Mouse (Mus musculus) C2C12 (cell line): ENCODE results near the gene Wdr83os. TPM values are rescaled to one million over a fixed set of nuclear protein-coding genes. Genes with fewer than 3 reads are reported as not detected.

Experiments
- H3K27me3 ChIP-seq: one replicate; pipeline ENCODE4 v1.6.1; 2011; ENCODE audit not compliant: control insufficient read depth, insufficient read depth, insufficient read length
- H3K36me3 ChIP-seq: one replicate; pipeline ENCODE4 v1.6.1; 2011; ENCODE audit not compliant: control insufficient read depth, insufficient read depth
- H3K4me3 ChIP-seq: one replicate; pipeline ENCODE4 v1.5.1; 2011; ENCODE audit warnings: mild to moderate bottlenecking, control low read depth; ENCODE audit not compliant: poor library complexity, insufficient read depth, severe bottlenecking
- H3K79me2 ChIP-seq: one replicate; pipeline ENCODE4 v1.6.1; 2011; ENCODE audit not compliant: control insufficient read depth, insufficient read depth
- H3K79me3 ChIP-seq: one replicate; pipeline ENCODE4 v1.6.1; 2011; ENCODE audit warnings: low read depth, control low read depth
- H3ac ChIP-seq: one replicate; pipeline ENCODE3; 2011; ENCODE audit warnings: low read depth; ENCODE audit not compliant: control insufficient read depth, insufficient read length
- CEBPB ChIP-seq: IDR thresholded peaks from one replicate; pipeline ENCODE4 v1.6.1; 2011; ENCODE audit warnings: low read depth, mild to moderate bottlenecking, control low read depth, moderate library complexity
- CTCF ChIP-seq: IDR thresholded peaks from one replicate; pipeline ENCODE4 v1.5.1; 2011; ENCODE audit not compliant: control insufficient read depth, insufficient read depth, insufficient read length
- FOSL1 ChIP-seq: IDR thresholded peaks from one replicate; pipeline ENCODE4 v1.8.0; 2011; ENCODE audit warnings: mild to moderate bottlenecking, low read length; ENCODE audit not compliant: poor library complexity, insufficient read depth, severe bottlenecking
- MAX ChIP-seq: IDR thresholded peaks from one replicate; pipeline ENCODE4 v1.6.1; 2011; ENCODE audit warnings: mild to moderate bottlenecking, control low read depth
- MYOD1 ChIP-seq: IDR thresholded peaks from one replicate; pipeline ENCODE4 v1.6.1; 2011; ENCODE audit warnings: low read depth; ENCODE audit not compliant: control insufficient read depth, insufficient read length
- MYOG ChIP-seq: IDR thresholded peaks from one replicate; pipeline ENCODE4 v1.6.1; 2011; ENCODE audit not compliant: control insufficient read depth, insufficient read length; ENCODE audit errors: extremely low read depth
- USF1 ChIP-seq: IDR thresholded peaks from one replicate; pipeline ENCODE4 v1.6.1; 2011; ENCODE audit warnings: low read depth, mild to moderate bottlenecking, control low read depth, moderate library complexity
- polyA plus RNA-seq: library from polyadenylated mRNA; unstranded; fragments of >200 nt; fragmentation: generic; extraction: Trizol; gene quantifications from one replicate; pipeline ENCODE4 v1.2.1, GENCODE M21; 2012; ENCODE audit warnings: missing spikeins

Wdr83os gene
- polyA plus RNA-seq, 1 experiment: 152 TPM

DNA sequence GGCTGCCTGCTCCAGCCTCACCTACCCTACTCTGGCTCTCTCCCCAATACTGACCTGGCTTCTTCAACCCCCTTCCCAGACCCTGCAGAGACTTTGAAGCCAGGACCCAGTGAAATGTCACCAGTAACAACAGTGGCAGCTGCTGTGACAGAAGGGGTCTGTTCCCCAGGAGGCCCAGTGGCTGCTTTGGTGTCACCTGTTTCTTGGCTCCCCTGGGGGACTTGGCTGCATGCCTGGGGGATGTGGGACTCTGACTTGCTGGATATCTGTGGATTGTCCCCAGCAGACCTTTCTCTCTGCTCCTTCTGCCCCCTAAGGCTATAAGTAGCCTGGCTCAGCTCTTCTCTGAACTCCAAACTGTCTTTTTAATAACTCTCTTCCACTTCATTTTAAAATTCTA is 12.6 kb upstream of the Wdr83os start, which contains the start of gene Gm5741:
Gene Gm5741, minus strand, starts transcription at position 1 of the 400 bp plus-strand sequence.
- peaks cover 3% of the 10 kb centered on the region for H3K36me3 ChIP-seq

DNA sequence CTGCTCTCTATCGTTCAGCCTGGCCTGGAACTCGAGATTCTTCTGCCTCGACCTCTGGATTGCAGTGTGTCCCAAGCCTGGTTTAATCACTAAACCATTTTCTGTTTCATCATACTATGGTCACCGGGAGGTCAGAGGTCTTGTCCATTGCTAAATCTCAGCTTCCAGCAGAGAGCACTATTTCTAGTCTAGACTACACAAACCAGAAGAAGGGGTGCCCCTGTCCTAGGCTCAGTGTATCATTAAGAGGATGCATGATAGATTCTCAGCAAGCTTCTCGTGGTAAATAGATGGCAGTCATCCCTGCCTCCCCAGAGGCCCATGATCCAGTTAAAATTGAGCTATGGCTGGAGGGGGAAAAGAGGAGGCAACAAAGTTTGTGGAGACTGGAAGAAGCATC is 9.5 kb upstream of the Wdr83os start:
- Histone ChIP-seq H3ac (no peak overlapping the region), H3K36me3 (peaks cover 34% of the 10 kb centered on the region), H3K79me3 (peaks cover 11% of the 10 kb centered on the region), H3K4me3 (peak overlapping the region; percentile 95), H3K27me3 (no peaks in the 10 kb centered on the region), H3K79me2 (peaks cover 32% of the 10 kb centered on the region)
- TF ChIP-seq MYOG (no peak), MYOD1 (no peak), FOSL1 (no peak), MAX (no peak), CTCF (no peak), USF1 (no peak), CEBPB (no peak)

More for the DNA sequence above, 12.6 kb upstream of the Wdr83os start, which contains the start of gene Gm5741:
- Histone ChIP-seq H3K27me3 (no peaks in the 10 kb centered on the region), H3ac (no peak within 1 kb of the TSS), H3K4me3 (no peak within 1 kb of the TSS), H3K79me2 (peaks cover 12% of the 10 kb centered on the region), H3K79me3 (peaks cover 5% of the 10 kb centered on the region)
- TF ChIP-seq CEBPB: no peak

DNA sequence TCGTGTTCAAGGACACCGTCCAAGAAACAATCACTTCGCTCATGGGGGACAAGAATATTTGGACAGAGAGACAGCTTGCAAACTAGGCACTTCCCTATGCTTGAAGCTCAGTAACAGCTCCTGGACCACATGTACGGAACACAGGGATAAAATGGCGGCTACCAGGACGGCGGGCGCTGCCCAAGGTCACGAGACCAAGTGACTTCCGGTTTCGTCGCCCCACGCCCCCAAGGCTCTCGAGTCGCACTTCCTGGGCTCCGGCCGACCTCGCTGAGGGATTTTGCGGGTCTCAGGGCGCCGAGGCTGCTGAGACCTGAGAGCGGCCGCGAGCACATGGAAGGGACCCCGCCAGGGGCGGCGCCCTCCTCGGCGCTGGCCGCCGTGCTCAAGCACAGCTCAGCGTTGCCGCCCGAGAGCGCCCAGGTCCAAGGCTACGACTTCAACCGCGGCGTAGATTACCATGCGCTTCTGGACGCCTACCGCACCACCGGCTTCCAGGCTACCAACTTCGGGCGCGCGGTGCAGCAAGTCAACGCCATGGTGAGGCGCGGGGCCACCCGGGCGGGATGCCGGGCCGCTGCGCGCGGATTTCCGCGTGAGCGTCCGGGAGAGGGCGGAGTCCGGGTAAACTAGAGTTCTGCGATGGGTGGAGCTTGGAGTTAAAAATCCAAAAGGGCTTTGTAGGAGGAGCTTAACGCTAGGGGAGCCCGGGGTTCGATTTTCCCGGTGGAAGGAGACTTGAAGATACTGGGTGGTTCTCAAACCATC is 8.8 kb upstream of the Wdr83os start, which contains the start of gene Dhps:
Gene Dhps, plus strand, starts transcription at position 244 of the 768 bp plus-strand sequence.
- peaks cover 32% of the 10 kb centered on the region for H3K79me2 ChIP-seq
- H3K4me3 ChIP-seq: peak within 1 kb of the TSS; percentile 95
- peaks cover 40% of the 10 kb centered on the region for H3K36me3 ChIP-seq
- H3K27me3 ChIP-seq: no peaks in the 10 kb centered on the region
- peak within 1 kb of the TSS; percentile 90 for H3ac ChIP-seq
- no peak for TF ChIP-seq MYOG
- peak; percentile 95 for TF ChIP-seq MAX
- TF ChIP-seq USF1: peak; percentile 88
- no peak for TF ChIP-seq FOSL1
- TF ChIP-seq CTCF: no peak
- peaks cover 11% of the 10 kb centered on the region for H3K79me3 ChIP-seq

DNA sequence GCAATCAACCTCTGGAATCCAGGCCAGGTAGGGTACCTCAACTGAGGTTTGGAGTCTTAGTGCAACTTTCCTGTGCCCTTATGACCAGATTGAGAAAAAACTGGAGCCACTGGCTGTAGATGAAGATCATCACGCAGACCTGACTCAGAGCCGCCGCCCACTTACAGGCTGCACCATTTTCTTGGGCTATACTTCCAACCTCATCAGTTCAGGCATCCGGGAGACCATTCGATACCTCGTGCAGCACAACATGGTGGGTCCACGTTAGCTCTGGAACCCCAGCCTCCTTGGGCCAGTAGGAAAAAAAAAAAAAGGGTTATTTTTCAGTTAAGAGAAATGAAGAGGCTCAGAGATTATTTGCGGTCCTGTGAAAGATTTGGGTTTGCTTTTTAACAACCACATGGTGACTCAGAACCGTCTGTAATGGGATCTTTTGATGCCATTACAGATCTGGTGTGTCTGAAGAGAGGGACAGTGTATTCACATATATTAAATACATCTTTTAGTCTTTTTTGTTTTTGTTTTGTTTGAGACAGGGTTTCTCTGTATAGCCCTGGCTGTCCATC is 8.1 kb upstream of the Wdr83os start:
- H3K79me3 ChIP-seq: peaks cover 11% of the 10 kb centered on the region
- peaks cover 32% of the 10 kb centered on the region for H3K79me2 ChIP-seq
- H3K27me3 ChIP-seq: no peaks in the 10 kb centered on the region
- H3K4me3 ChIP-seq: peak overlapping the region; percentile 95
- no peak for TF ChIP-seq CEBPB
- peak overlapping the region; percentile 63 for H3ac ChIP-seq
- peaks cover 45% of the 10 kb centered on the region for H3K36me3 ChIP-seq

DNA sequence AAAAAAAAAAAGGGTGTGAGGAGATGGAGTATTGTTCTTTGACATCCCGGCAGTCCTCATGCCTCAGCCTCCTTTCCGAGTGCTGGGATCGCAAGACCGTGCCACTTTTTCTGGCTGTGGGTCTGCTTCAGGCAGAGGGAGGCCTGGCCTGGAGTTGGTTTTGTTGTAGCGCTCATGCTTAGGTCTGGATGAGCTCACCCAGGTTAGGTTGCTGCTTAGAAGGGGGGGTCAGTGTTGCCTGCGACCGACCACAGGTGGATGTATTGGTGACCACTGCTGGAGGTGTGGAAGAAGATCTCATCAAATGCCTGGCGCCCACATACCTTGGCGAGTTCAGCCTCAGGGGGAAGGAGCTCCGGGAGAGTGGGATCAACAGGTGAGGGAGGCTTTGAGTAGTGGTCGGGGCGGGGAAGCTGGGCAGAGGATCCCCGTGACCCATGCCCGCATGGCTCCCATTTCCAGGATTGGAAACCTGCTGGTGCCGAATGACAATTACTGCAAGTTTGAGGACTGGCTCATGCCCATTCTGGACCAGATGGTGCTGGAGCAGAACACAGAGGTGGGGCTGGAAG is 7.4 kb upstream of the Wdr83os start:
- TF ChIP-seq MYOD1: no peak
- no peak for TF ChIP-seq MAX
- no peak for TF ChIP-seq CEBPB
- no peak for TF ChIP-seq USF1
- TF ChIP-seq MYOG: no peak
- no peak for TF ChIP-seq FOSL1
- H3K79me3 ChIP-seq: peaks cover 11% of the 10 kb centered on the region
- no peaks in the 10 kb centered on the region for H3K27me3 ChIP-seq
- H3K79me2 ChIP-seq: peaks cover 32% of the 10 kb centered on the region
- H3K4me3 ChIP-seq: no peak overlapping the region
- peaks cover 50% of the 10 kb centered on the region for H3K36me3 ChIP-seq
- peak overlapping the region; percentile 57 for H3ac ChIP-seq

DNA sequence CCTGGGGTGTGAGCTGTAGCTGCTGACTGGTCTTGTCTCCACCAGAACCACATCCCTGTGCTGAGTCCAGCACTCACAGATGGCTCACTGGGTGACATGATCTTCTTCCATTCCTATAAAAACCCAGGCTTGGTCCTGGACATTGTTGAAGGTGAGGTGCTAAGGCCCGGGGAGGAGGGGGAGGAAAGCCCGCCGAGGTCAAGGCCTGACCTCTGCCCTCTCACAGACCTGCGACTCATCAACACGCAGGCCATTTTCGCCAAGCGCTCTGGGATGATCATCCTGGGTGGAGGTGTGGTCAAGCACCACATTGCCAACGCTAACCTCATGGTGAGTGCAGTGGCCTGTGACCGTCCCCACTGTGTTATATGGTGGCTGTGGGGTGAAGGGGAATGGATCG is 6.4 kb upstream of the Wdr83os start:
- Histone ChIP-seq H3K79me2 (peaks cover 32% of the 10 kb centered on the region), H3K27me3 (no peaks in the 10 kb centered on the region), H3K36me3 (peaks cover 59% of the 10 kb centered on the region), H3K79me3 (peaks cover 13% of the 10 kb centered on the region), H3ac (no peak overlapping the region), H3K4me3 (no peak overlapping the region)
- TF ChIP-seq MYOG: no peak
